Mouse (Mus musculus): ENCODE measurements around the gene Stat5b. TPM values are rescaled to one million over a fixed set of nuclear protein-coding genes. Genes with fewer than 3 reads are reported as not detected.

Gene Stat5b
- polyA plus RNA-seq, 1 experiment from 2014 or later = 46.0 TPM

DNA sequence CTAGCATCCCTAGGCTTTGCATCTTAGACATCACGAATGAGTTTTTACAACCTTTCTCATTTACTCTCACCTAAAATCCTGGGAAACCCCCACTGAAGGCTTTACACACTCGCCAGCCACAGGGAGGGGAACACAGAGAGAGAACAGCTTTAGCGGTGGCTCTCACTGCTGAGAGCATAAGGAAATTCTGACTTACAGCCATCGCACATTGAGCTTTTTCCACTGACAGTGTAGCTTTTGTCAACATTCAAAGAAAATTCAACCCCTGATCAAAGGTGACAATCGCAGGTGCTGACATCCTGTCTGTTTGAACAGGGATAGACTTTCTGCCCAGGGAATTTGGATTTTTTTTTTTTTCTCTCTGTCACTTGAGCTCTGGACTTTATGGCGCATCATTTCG is 8.5 kb downstream of the Stat5b start:
- no peak overlapping the region for H3K4me2 ChIP-seq
- peaks cover 2% of the 10 kb centered on the region; the same call in 1 of the 2 replicates for H3K9me3 ChIP-seq (ENCODE audit: control insufficient read depth, low read length)
- H3K9ac ChIP-seq (ENCODE audit: low read depth, low read length) = no peak overlapping the region
- peaks cover 17% of the 10 kb centered on the region for H3K4me1 ChIP-seq (replicated peaks; ENCODE audit: control insufficient read depth, insufficient read depth, low read length)
- ATAC-seq (replicated peaks; ENCODE audit: low FRiP score) (no peak), DNase-seq (ENCODE audit: low spot score) (no peak)
- peaks cover 6% of the 10 kb centered on the region; the same call in 1 of the 2 replicates for H3K36me3 ChIP-seq (ENCODE audit: control insufficient read depth, insufficient read depth, low read length)
- WGBS = 86% methylated on average over 7 of the region's 7 CpGs
- H3K27ac ChIP-seq (ENCODE audit: low read depth, low read length) = peak overlapping the region; percentile 28; the same call in 1 of the 2 replicates
- H3K27me3 ChIP-seq (replicated peaks; ENCODE audit: control insufficient read depth, insufficient read depth, low read length) = no peaks in the 10 kb centered on the region
- no peak overlapping the region for H3K4me3 ChIP-seq (ENCODE audit: low read depth, low read length)

GRCm38 (mm10) chr11:100840866-100841265 is 9.7 kb downstream of the Stat5b start:
- no peaks in the 10 kb centered on the region for H3K27me3 ChIP-seq (replicated peaks; ENCODE audit: control insufficient read depth, insufficient read depth, low read length)
- H3K9ac ChIP-seq (ENCODE audit: low read depth, low read length) = no peak overlapping the region
- no peak for ATAC-seq (replicated peaks; ENCODE audit: low FRiP score)
- 66% methylated on average over 12 of the region's 12 CpGs for WGBS
- peaks cover 17% of the 10 kb centered on the region for H3K4me1 ChIP-seq (replicated peaks; ENCODE audit: control insufficient read depth, insufficient read depth, low read length)
- DNase-seq (ENCODE audit: low spot score) = no peak
- no peak overlapping the region for H3K27ac ChIP-seq (ENCODE audit: low read depth, low read length)
- H3K4me3 ChIP-seq (ENCODE audit: low read depth, low read length) = no peak overlapping the region
- peaks cover 6% of the 10 kb centered on the region; the same call in 1 of the 2 replicates for H3K36me3 ChIP-seq (ENCODE audit: control insufficient read depth, insufficient read depth, low read length)
- no peak overlapping the region for H3K4me2 ChIP-seq
- peaks cover 2% of the 10 kb centered on the region; the same call in 1 of the 2 replicates for H3K9me3 ChIP-seq (ENCODE audit: control insufficient read depth, low read length)

- DNase-seq (ENCODE audit: low spot score) (no peak), ATAC-seq (replicated peaks; ENCODE audit: low FRiP score) (no peak)
- Histone ChIP-seq H3K4me2 (no peak overlapping the region), H3K9ac (ENCODE audit: low read depth, low read length) (no peak overlapping the region), H3K36me3 (ENCODE audit: control insufficient read depth, insufficient read depth, low read length) (peaks cover 9% of the 10 kb centered on the region; the same call in 1 of the 2 replicates), H3K9me3 (ENCODE audit: control insufficient read depth, low read length) (peaks cover 2% of the 10 kb centered on the region; the same call in 1 of the 2 replicates), H3K27me3 (replicated peaks; ENCODE audit: control insufficient read depth, insufficient read depth, low read length) (no peaks in the 10 kb centered on the region), H3K4me1 (replicated peaks; ENCODE audit: control insufficient read depth, insufficient read depth, low read length) (peaks cover 12% of the 10 kb centered on the region), H3K27ac (ENCODE audit: low read depth, low read length) (no peak overlapping the region), H3K4me3 (ENCODE audit: low read depth, low read length) (no peak overlapping the region)
- WGBS = 77% methylated on average over 8 of the region's 8 CpGs
Measured at GRCm38 (mm10) chr11:100839523-100839922, 11.0 kb downstream of the Stat5b start.

DNA sequence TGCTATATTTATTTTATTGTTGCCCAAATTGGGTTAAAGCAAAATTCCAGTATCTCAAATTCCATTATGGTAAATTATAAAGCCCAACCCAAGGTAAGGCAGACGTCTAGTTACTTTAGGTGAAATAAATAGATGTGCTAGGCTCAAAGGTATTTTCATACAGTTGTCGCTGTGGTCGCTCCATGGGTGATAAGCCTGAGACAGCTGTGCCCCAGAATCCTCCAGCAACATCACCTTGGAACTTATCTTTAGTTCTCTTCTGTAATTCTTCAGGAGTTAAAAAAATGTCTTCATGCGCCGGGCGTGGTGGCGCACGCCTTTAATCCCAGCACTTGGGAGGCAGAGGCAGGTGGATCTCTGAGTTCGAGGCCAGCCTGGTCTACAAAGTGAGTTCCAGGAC is 11.6 kb downstream of the Stat5b start:
- Histone ChIP-seq H3K36me3 (ENCODE audit: control insufficient read depth, insufficient read depth, low read length) (peaks cover 9% of the 10 kb centered on the region; the same call in 1 of the 2 replicates), H3K4me2 (no peak overlapping the region), H3K9me3 (ENCODE audit: control insufficient read depth, low read length) (peaks cover 2% of the 10 kb centered on the region; the same call in 1 of the 2 replicates), H3K9ac (ENCODE audit: low read depth, low read length) (no peak overlapping the region), H3K4me1 (replicated peaks; ENCODE audit: control insufficient read depth, insufficient read depth, low read length) (peaks cover 12% of the 10 kb centered on the region), H3K27me3 (replicated peaks; ENCODE audit: control insufficient read depth, insufficient read depth, low read length) (no peaks in the 10 kb centered on the region), H3K4me3 (ENCODE audit: low read depth, low read length) (no peak overlapping the region), H3K27ac (ENCODE audit: low read depth, low read length) (no peak overlapping the region)
- WGBS = 84% methylated on average over 9 of the region's 9 CpGs
- ATAC-seq (replicated peaks; ENCODE audit: low FRiP score) (no peak), DNase-seq (ENCODE audit: low spot score) (no peak)

DNA sequence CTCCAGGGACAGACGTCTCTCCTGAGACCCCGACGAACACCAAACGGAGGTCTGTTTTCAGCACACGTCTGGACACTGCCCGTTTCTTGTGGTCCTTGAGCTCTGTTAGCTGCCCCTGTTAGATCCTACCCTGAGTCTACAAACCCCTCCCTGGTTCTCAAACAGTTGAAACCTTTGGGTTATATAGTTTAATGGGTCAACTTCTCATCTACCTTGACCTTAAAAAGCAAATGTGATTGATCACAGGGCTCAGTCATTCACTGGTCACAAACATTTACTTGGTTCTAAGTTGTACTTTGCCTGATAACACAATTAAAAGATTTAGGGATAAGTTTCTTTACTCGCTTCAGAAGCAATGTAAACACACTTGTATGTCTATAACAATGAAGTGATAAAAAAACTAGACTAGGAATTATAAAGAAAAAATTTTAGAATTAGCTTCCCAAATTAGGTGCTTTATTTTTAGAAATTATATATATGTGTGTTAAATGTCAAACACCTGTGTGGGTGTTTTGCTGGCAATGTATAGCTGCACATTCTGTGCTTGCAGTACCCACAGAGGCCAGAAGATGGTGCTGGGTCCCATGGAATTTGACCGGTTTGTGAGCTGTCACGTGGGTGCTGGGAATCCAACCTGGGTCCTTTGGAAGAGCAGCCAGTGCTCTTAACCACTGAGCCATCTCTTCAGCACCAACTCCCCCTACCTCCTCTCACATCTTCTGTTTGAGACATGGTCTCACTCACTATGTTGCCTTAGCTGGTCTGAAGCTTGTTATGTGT is 13.4 kb downstream of the Stat5b start:
- DNase-seq (ENCODE audit: low spot score) = no peak
- Histone ChIP-seq H3K9me3 (ENCODE audit: control insufficient read depth, low read length) (peaks cover 2% of the 10 kb centered on the region; the same call in 1 of the 2 replicates), H3K4me3 (ENCODE audit: low read depth, low read length) (no peak overlapping the region), H3K9ac (ENCODE audit: low read depth, low read length) (no peak overlapping the region), H3K4me1 (replicated peaks; ENCODE audit: control insufficient read depth, insufficient read depth, low read length) (peaks cover 17% of the 10 kb centered on the region), H3K36me3 (ENCODE audit: control insufficient read depth, insufficient read depth, low read length) (peaks cover 9% of the 10 kb centered on the region; the same call in 1 of the 2 replicates), H3K27ac (ENCODE audit: low read depth, low read length) (no peak overlapping the region), H3K4me2 (no peak overlapping the region), H3K27me3 (replicated peaks; ENCODE audit: control insufficient read depth, insufficient read depth, low read length) (no peaks in the 10 kb centered on the region)
- no peak for ATAC-seq (replicated peaks; ENCODE audit: low FRiP score)
- 75% methylated on average over 9 of the region's 9 CpGs for WGBS

DNA sequence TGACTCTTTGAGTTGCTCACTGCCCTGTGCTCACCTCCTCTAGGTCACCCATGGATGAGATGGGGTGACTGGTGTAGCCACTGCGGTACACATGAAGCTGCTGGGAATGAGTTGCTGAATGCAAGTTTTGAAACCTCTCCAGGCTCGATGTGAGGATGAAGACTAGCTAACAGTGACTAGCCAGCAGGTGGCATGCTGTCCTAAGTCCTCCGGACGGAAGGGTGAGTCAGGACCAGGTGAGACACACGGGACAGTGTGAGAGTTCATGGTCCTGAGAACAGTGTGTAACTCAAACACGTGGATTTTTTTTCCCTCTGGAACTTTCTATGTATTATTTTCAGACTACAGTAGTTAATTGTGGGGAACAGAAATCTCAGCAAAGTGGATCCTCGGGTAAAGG is 17.1 kb downstream of the Stat5b start:
- Histone ChIP-seq H3K27ac (ENCODE audit: low read depth, low read length) (no peak overlapping the region), H3K9ac (ENCODE audit: low read depth, low read length) (no peak overlapping the region), H3K4me3 (ENCODE audit: low read depth, low read length) (no peak overlapping the region), H3K4me1 (replicated peaks; ENCODE audit: control insufficient read depth, insufficient read depth, low read length) (peaks cover 18% of the 10 kb centered on the region), H3K36me3 (ENCODE audit: control insufficient read depth, insufficient read depth, low read length) (peaks cover 13% of the 10 kb centered on the region; the same call in 1 of the 2 replicates), H3K4me2 (no peak overlapping the region), H3K27me3 (replicated peaks; ENCODE audit: control insufficient read depth, insufficient read depth, low read length) (no peaks in the 10 kb centered on the region), H3K9me3 (ENCODE audit: control insufficient read depth, low read length) (peaks cover 2% of the 10 kb centered on the region; the same call in 1 of the 2 replicates)
- DNase-seq (ENCODE audit: low spot score) (no peak), ATAC-seq (replicated peaks; ENCODE audit: low FRiP score) (no peak)
- 66% methylated on average over 7 of the region's 7 CpGs for WGBS

DNA sequence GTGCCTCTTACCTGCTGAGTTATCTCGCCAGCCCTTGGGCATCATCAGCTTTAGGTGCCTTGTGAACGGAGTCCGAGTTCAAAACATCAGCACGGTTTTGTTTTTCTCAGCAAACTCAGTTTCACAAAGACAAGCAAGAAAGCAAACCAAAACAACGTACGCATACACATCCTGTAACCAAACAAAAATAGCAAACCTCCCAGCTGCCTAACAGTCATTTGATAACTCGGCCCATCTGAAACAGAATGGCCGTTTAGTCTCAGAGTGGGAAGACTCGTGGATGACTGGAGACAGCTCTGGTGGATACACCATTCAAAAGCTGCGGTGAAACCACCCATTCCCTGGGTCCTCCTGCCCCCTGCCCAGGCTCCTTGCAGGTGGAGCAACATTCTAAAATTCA is 19.1 kb downstream of the Stat5b start:
- Histone ChIP-seq H3K36me3 (ENCODE audit: control insufficient read depth, insufficient read depth, low read length) (peaks cover 10% of the 10 kb centered on the region), H3K4me1 (replicated peaks; ENCODE audit: control insufficient read depth, insufficient read depth, low read length) (peaks cover 27% of the 10 kb centered on the region), H3K4me2 (no peak overlapping the region), H3K4me3 (ENCODE audit: low read depth, low read length) (no peak overlapping the region), H3K27me3 (replicated peaks; ENCODE audit: control insufficient read depth, insufficient read depth, low read length) (no peaks in the 10 kb centered on the region), H3K9ac (ENCODE audit: low read depth, low read length) (no peak overlapping the region), H3K9me3 (ENCODE audit: control insufficient read depth, low read length) (no peaks in the 10 kb centered on the region), H3K27ac (ENCODE audit: low read depth, low read length) (no peak overlapping the region; the same call in 1 of the 2 replicates)
- 83% methylated on average over 10 of the region's 10 CpGs for WGBS
- ATAC-seq (replicated peaks; ENCODE audit: low FRiP score) (no peak), DNase-seq (ENCODE audit: low spot score) (no peak)

GRCm38 (mm10) chr11:100829691-100830090 is 20.8 kb downstream of the Stat5b start:
- Histone ChIP-seq H3K4me1 (replicated peaks; ENCODE audit: control insufficient read depth, insufficient read depth, low read length) (peaks cover 34% of the 10 kb centered on the region), H3K4me3 (ENCODE audit: low read depth, low read length) (no peak overlapping the region), H3K27ac (ENCODE audit: low read depth, low read length) (no peak overlapping the region), H3K4me2 (no peak overlapping the region), H3K36me3 (ENCODE audit: control insufficient read depth, insufficient read depth, low read length) (peaks cover 7% of the 10 kb centered on the region; the same call in 1 of the 2 replicates), H3K9me3 (ENCODE audit: control insufficient read depth, low read length) (no peaks in the 10 kb centered on the region), H3K27me3 (replicated peaks; ENCODE audit: control insufficient read depth, insufficient read depth, low read length) (no peaks in the 10 kb centered on the region), H3K9ac (ENCODE audit: low read depth, low read length) (no peak overlapping the region)
- DNase-seq (ENCODE audit: low spot score) (no peak), ATAC-seq (replicated peaks; ENCODE audit: low FRiP score) (no peak)
- WGBS = 84% methylated on average over 12 of the region's 12 CpGs

Measured in liver, embryonic 11.5 days (tissue).